Mouse (Mus musculus): ENCODE data around the gene Sbds. TPM values are rescaled to one million over a fixed set of nuclear protein-coding genes. Genes with fewer than 3 reads are reported as not detected.

The Sbds gene
- polyA plus RNA-seq, 1 experiment from 2014 or later: 60.3 TPM

DNA sequence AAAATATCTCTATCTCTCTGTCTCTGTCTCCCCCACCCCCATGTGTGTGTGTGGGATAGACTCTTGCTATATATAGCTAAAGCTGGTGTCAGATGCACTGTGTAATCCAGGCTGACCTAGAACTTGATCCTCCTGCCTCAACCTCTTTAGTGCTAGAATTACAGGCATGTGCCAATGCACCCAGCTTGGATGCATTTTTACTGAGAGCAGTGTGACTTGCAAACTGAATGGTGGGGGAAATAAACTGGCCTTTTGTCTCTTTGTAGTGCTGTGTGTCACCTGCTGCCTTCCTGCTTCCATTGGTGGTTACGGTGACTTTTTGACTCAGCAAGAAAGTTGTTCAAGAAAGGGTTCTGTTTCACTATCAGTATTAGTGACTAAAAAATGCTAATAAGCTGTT is 59.0 kb downstream of the Sbds start:
- no peak overlapping the region for H3K4me2 ChIP-seq (ENCODE audit: low read length)
- H3K4me3 ChIP-seq (replicated peaks; ENCODE audit: low read length): no peak overlapping the region
- H3K36me3 ChIP-seq (ENCODE audit: control insufficient read depth, insufficient read depth): peaks cover 27% of the 10 kb centered on the region
- H3K27me3 ChIP-seq (replicated peaks; ENCODE audit: control insufficient read depth, insufficient read depth, low read length): no peaks in the 10 kb centered on the region
- no peak overlapping the region for H3K9ac ChIP-seq (replicated peaks; ENCODE audit: low read depth, low read length)
- H3K27ac ChIP-seq (ENCODE audit: low read length): no peak overlapping the region
- no peak for ATAC-seq
- H3K4me1 ChIP-seq (replicated peaks; ENCODE audit: control insufficient read depth, insufficient read depth, low read length): no peaks in the 10 kb centered on the region
- 89% methylated on average over 1 of the region's 1 CpGs for WGBS
- no peaks in the 10 kb centered on the region for H3K9me3 ChIP-seq (ENCODE audit: control insufficient read depth, low read length)

Other genes starting within 250 kb of the Sbds start
- 26.5 and 32.5 TPM in 2 replicates for gene Asl, start 226.3 kb downstream of the Sbds start, polyA plus RNA-seq (2015; fragmentation: Nextera tagmentation; extraction: Ambion mirVana)
- 73.7 and 81.4 TPM in 2 replicates for gene Crcp, start 226.2 kb downstream of the Sbds start, polyA plus RNA-seq (2015; fragmentation: Nextera tagmentation; extraction: Ambion mirVana)
- gene Tpst1, start 182.2 kb downstream of the Sbds start, polyA plus RNA-seq (2015; fragmentation: Nextera tagmentation; extraction: Ambion mirVana): 59.5 and 66.1 TPM in 2 replicates
- 14.3 and 14.9 TPM in 2 replicates for gene Kctd7, start 110.7 kb downstream of the Sbds start, polyA plus RNA-seq (2015; fragmentation: Nextera tagmentation; extraction: Ambion mirVana)
- 44.7 and 47.0 TPM in 2 replicates for gene Rabgef1, start 83.7 kb downstream of the Sbds start, polyA plus RNA-seq (2015; fragmentation: Nextera tagmentation; extraction: Ambion mirVana)
- 22.3 and 23.0 TPM in 2 replicates for gene Tmem248, start 38.4 kb downstream of the Sbds start, polyA plus RNA-seq (2015; fragmentation: Nextera tagmentation; extraction: Ambion mirVana)
- 25.4 and 29.6 TPM in 2 replicates for gene Tyw1, start 89 bp upstream of the Sbds start, polyA plus RNA-seq (2015; fragmentation: Nextera tagmentation; extraction: Ambion mirVana)
- 21.2 and 24.4 TPM in 2 replicates for gene Caln1, start 113.9 kb upstream of the Sbds start, polyA plus RNA-seq (2015; fragmentation: Nextera tagmentation; extraction: Ambion mirVana)
- not detected in 2 replicates for gene A330070K13Rik, start 129.1 kb upstream of the Sbds start, polyA plus RNA-seq (2015; fragmentation: Nextera tagmentation; extraction: Ambion mirVana)